Mouse (Mus musculus) neural tube, embryonic 11.5 days (tissue): ENCODE measurements around the gene Gbp2b. TPM values are rescaled to one million over a fixed set of nuclear protein-coding genes. Genes with fewer than 3 reads are reported as not detected.

Experiments used
- ATAC-seq: fragments of 200-750 bp; cut with Nextera tagmentation; 2 replicates; pipeline ENCODE4 v1.8.0; 2017; ENCODE audit warnings: moderate number of reproducible peaks, mild to moderate bottlenecking, moderate TSS enrichment, moderate library complexity; ENCODE audit not compliant: insufficient read depth, low FRiP score, low TSS enrichment
- DNase-seq: peaks from one replicate; pipeline ENCODE4 v3.0.0-alpha.2; 2015; ENCODE audit warnings: low spot score
- H3K27ac ChIP-seq: fragments of 300-500 bp; sonication (generic); 2 replicates; pipeline ENCODE4 v1.5.1; 2014; ENCODE audit warnings: low read depth, mild to moderate bottlenecking, low read length
- H3K27me3 ChIP-seq: fragments of 300-500 bp; sonication (generic); 2 replicates; pipeline ENCODE4 v1.6.1; 2014; ENCODE audit warnings: mild to moderate bottlenecking, low read length, mixed read lengths; ENCODE audit not compliant: control insufficient read depth, insufficient read depth
- H3K36me3 ChIP-seq: fragments of 300-500 bp; sonication (generic); 2 replicates; pipeline ENCODE4 v1.6.1; 2014; ENCODE audit warnings: mild to moderate bottlenecking, low read length, moderate library complexity, mixed read lengths; ENCODE audit not compliant: control insufficient read depth, insufficient read depth
- H3K4me1 ChIP-seq: fragments of 300-500 bp; sonication (generic); 2 replicates; pipeline ENCODE4 v1.6.1; 2014; ENCODE audit warnings: low read length, mixed read lengths; ENCODE audit not compliant: control insufficient read depth, insufficient read depth
- H3K4me2 ChIP-seq: fragments of 300-500 bp; sonication (generic); 2 replicates; pipeline ENCODE4 v1.6.1; 2014; ENCODE audit warnings: low read depth, mild to moderate bottlenecking, moderate library complexity
- H3K4me3 ChIP-seq: fragments of 300-500 bp; sonication (generic); 2 replicates; pipeline ENCODE4 v1.5.1; 2014; ENCODE audit warnings: low read depth, low read length
- H3K9ac ChIP-seq: fragments of 300-500 bp; sonication (generic); 2 replicates; pipeline ENCODE4 v1.6.1; 2014; ENCODE audit warnings: mild to moderate bottlenecking, low read length
- H3K9me3 ChIP-seq: fragments of 300-500 bp; sonication (generic); 2 replicates; pipeline ENCODE4 v1.6.1; 2016; ENCODE audit warnings: low read length; ENCODE audit not compliant: control insufficient read depth
- WGBS: fragments of 180-500 bp; shearing (Covaris S2); extraction: QIAGEN DNeasy Blood & Tissue Kit; methylation state at CpG from one replicate; pipeline ENCODE4 v1.1.7; 2014; 5-methylcytosine and 5-hydroxymethylcytosine counted together
- polyA plus RNA-seq: library from polyadenylated mRNA; unstranded; fragments of >200 nt; fragmentation: Nextera tagmentation; extraction: Ambion mirVana; gene quantifications from 2 replicates; pipeline ENCODE4 v1.2.1, GENCODE M21; 2014

Gene Gbp2b
- not detected in 2 replicates for polyA plus RNA-seq

- no peaks in the 10 kb centered on the region for H3K36me3 ChIP-seq
- 58% methylated on average over 1 of the region's 1 CpGs for WGBS
Measured at GRCm38 (mm10) chr3:142594547-142594946, at the start of gene Gbp2b. Gbp2b (plus strand) TSS chr3:142594847.

GRCm38 (mm10) chr3:142546690-142547089 is 48.0 kb upstream of the Gbp2b start:
- Histone ChIP-seq H3K4me2 (no peak overlapping the region), H3K27me3 (no peaks in the 10 kb centered on the region), H3K4me1 (no peaks in the 10 kb centered on the region), H3K27ac (no peak overlapping the region), H3K9me3 (no peaks in the 10 kb centered on the region), H3K36me3 (no peaks in the 10 kb centered on the region), H3K4me3 (no peak overlapping the region), H3K9ac (no peak overlapping the region)
- DNase-seq, result no peak
- ATAC-seq, result no peak
- WGBS, result 90% methylated on average over 3 of the region's 3 CpGs

More at GRCm38 (mm10) chr3:142594547-142594946, at the start of gene Gbp2b:
- Histone ChIP-seq H3K4me1 (no peaks in the 10 kb centered on the region), H3K9me3 (no peaks in the 10 kb centered on the region), H3K27ac (no peak within 1 kb of the TSS), H3K4me3 (no peak within 1 kb of the TSS), H3K9ac (no peak within 1 kb of the TSS), H3K27me3 (no peaks in the 10 kb centered on the region), H3K4me2 (no peak within 1 kb of the TSS)
- ATAC-seq (no peak), DNase-seq (no peak)

GRCm38 (mm10) chr3:142550052-142550676 is 44.5 kb upstream of the Gbp2b start:
- Histone ChIP-seq H3K9me3 (no peaks in the 10 kb centered on the region), H3K9ac (no peak overlapping the region), H3K27me3 (no peaks in the 10 kb centered on the region), H3K4me1 (no peaks in the 10 kb centered on the region), H3K27ac (no peak overlapping the region), H3K4me2 (no peak overlapping the region), H3K36me3 (no peaks in the 10 kb centered on the region), H3K4me3 (no peak overlapping the region)
- DNase-seq, result no peak
- 93% methylated on average over 3 of the region's 3 CpGs for WGBS
- ATAC-seq, result no peak

GRCm38 (mm10) chr3:142554601-142555000 is 40.0 kb upstream of the Gbp2b start:
- H3K9me3 ChIP-seq, result no peaks in the 10 kb centered on the region
- WGBS, result 67% methylated on average over 1 of the region's 1 CpGs
- H3K4me2 ChIP-seq, result no peak overlapping the region

GRCm38 (mm10) chr3:142555623-142556022 is 39.0 kb upstream of the Gbp2b start:
- Histone ChIP-seq H3K4me3 (no peak overlapping the region), H3K27ac (no peak overlapping the region), H3K27me3 (no peaks in the 10 kb centered on the region), H3K4me2 (no peak overlapping the region), H3K36me3 (no peaks in the 10 kb centered on the region), H3K4me1 (no peaks in the 10 kb centered on the region), H3K9ac (no peak overlapping the region), H3K9me3 (no peaks in the 10 kb centered on the region)
- WGBS, result 88% methylated on average over 11 of the region's 11 CpGs
- ATAC-seq (no peak), DNase-seq (no peak)

More at GRCm38 (mm10) chr3:142554601-142555000, 40.0 kb upstream of the Gbp2b start:
- H3K27me3 ChIP-seq, result no peaks in the 10 kb centered on the region
- no peak for ATAC-seq
- no peak overlapping the region for H3K4me3 ChIP-seq
- no peaks in the 10 kb centered on the region for H3K4me1 ChIP-seq
- no peak overlapping the region for H3K27ac ChIP-seq
- DNase-seq, result no peak
- H3K9ac ChIP-seq, result no peak overlapping the region
- H3K36me3 ChIP-seq, result no peaks in the 10 kb centered on the region

GRCm38 (mm10) chr3:142559632-142560228 is 34.9 kb upstream of the Gbp2b start, which contains the start of gene Gbp3:
Gbp3 (plus strand) TSS chr3:142560026.
- no peak for ATAC-seq
- H3K4me1 ChIP-seq, result no peaks in the 10 kb centered on the region
- peak within 1 kb of the TSS; percentile 33 for H3K4me2 ChIP-seq
- no peaks in the 10 kb centered on the region for H3K27me3 ChIP-seq
- no peaks in the 10 kb centered on the region for H3K9me3 ChIP-seq
- 40% methylated on average over 3 of the region's 3 CpGs for WGBS
- no peak within 1 kb of the TSS for H3K27ac ChIP-seq
- no peak within 1 kb of the TSS for H3K9ac ChIP-seq
- H3K36me3 ChIP-seq, result no peaks in the 10 kb centered on the region
- no peak for DNase-seq
- peak within 1 kb of the TSS; percentile 15; the same call in 1 of the 2 replicates for H3K4me3 ChIP-seq

- 20% methylated on average over 12 of the region's 12 CpGs for WGBS
- no peaks in the 10 kb centered on the region for H3K27me3 ChIP-seq
- peak overlapping the region; percentile 15; the same call in 1 of the 2 replicates for H3K4me3 ChIP-seq
- no peaks in the 10 kb centered on the region for H3K36me3 ChIP-seq
- H3K4me2 ChIP-seq, result peak overlapping the region; percentile 33
- no peaks in the 10 kb centered on the region for H3K9me3 ChIP-seq
- H3K4me1 ChIP-seq, result no peaks in the 10 kb centered on the region
- no peak overlapping the region for H3K27ac ChIP-seq
- ATAC-seq (peak; percentile 91), DNase-seq (peak; percentile 92)
- no peak overlapping the region for H3K9ac ChIP-seq
Measured at GRCm38 (mm10) chr3:142560296-142560948, 34.2 kb upstream of the Gbp2b start.

- Histone ChIP-seq H3K9me3 (no peaks in the 10 kb centered on the region), H3K27ac (no peak overlapping the region), H3K9ac (no peak overlapping the region), H3K4me1 (no peaks in the 10 kb centered on the region), H3K4me3 (no peak overlapping the region), H3K27me3 (no peaks in the 10 kb centered on the region), H3K4me2 (no peak overlapping the region), H3K36me3 (no peaks in the 10 kb centered on the region)
- DNase-seq (no peak), ATAC-seq (no peak)
- WGBS, result 91% methylated on average over 14 of the region's 14 CpGs
Measured at GRCm38 (mm10) chr3:142561045-142561646, 33.5 kb upstream of the Gbp2b start.
